Mouse (Mus musculus): ENCODE measurements around the gene Vmn2r4. TPM values are rescaled to one million over a fixed set of nuclear protein-coding genes. Genes with fewer than 3 reads are reported as not detected.
"Not testable (repeated sequence)": the region's sequence is repeated elsewhere in the genome, so short reads cannot be mapped to it uniquely, and the experiment has no call there.

Vmn2r4 gene
- polyA plus RNA-seq (2015; fragmentation: Nextera tagmentation; extraction: Ambion mirVana) = 0.01 TPM in 1 of 2 replicates, not detected in the other

GRCm38 (mm10) chr3:64415268-64415667 is at the start of gene Vmn2r4:
Vmn2r4 (minus strand) TSS chr3:64415368.
- H3K9ac ChIP-seq (ENCODE audit: low read length); DNase-seq (ENCODE audit: low spot score); H3K27me3 ChIP-seq (ENCODE audit: control insufficient read depth, insufficient read depth, low read length); H3K4me3 ChIP-seq (ENCODE audit: low read depth, low read length); H3K4me2 ChIP-seq (replicated peaks; ENCODE audit: low read depth); ATAC-seq (ENCODE audit: low FRiP score, low TSS enrichment); H3K9me3 ChIP-seq (ENCODE audit: control insufficient read depth, low read length); H3K4me1 ChIP-seq (replicated peaks; ENCODE audit: control insufficient read depth, insufficient read depth); H3K36me3 ChIP-seq (ENCODE audit: control insufficient read depth, insufficient read depth, low read length); H3K27ac ChIP-seq (replicated peaks): not testable (repeated sequence)
- 53% methylated on average over 3 of the region's 3 CpGs for WGBS

GRCm38 (mm10) chr3:64434261-64434660 is 19.1 kb upstream of the Vmn2r4 start:
- not testable (repeated sequence) for H3K36me3 ChIP-seq (ENCODE audit: control insufficient read depth, insufficient read depth, low read length); H3K4me1 ChIP-seq (replicated peaks; ENCODE audit: control insufficient read depth, insufficient read depth); H3K27me3 ChIP-seq (ENCODE audit: control insufficient read depth, insufficient read depth, low read length); H3K4me3 ChIP-seq (ENCODE audit: low read depth, low read length); H3K9me3 ChIP-seq (ENCODE audit: control insufficient read depth, low read length); H3K4me2 ChIP-seq (replicated peaks; ENCODE audit: low read depth); DNase-seq (ENCODE audit: low spot score); H3K9ac ChIP-seq (ENCODE audit: low read length); H3K27ac ChIP-seq (replicated peaks); ATAC-seq (ENCODE audit: low FRiP score, low TSS enrichment)
- 83% methylated on average over 7 of the region's 7 CpGs for WGBS

GRCm38 (mm10) chr3:64428117-64428798 is 13.1 kb upstream of the Vmn2r4 start:
- not testable (repeated sequence) for H3K36me3 ChIP-seq (ENCODE audit: control insufficient read depth, insufficient read depth, low read length); H3K4me2 ChIP-seq (replicated peaks; ENCODE audit: low read depth); H3K9ac ChIP-seq (ENCODE audit: low read length); H3K27ac ChIP-seq (replicated peaks); H3K9me3 ChIP-seq (ENCODE audit: control insufficient read depth, low read length); ATAC-seq (ENCODE audit: low FRiP score, low TSS enrichment); H3K4me3 ChIP-seq (ENCODE audit: low read depth, low read length); DNase-seq (ENCODE audit: low spot score); H3K27me3 ChIP-seq (ENCODE audit: control insufficient read depth, insufficient read depth, low read length); H3K4me1 ChIP-seq (replicated peaks; ENCODE audit: control insufficient read depth, insufficient read depth)
- 79% methylated on average over 6 of the region's 6 CpGs for WGBS

- not testable (repeated sequence) for H3K27me3 ChIP-seq (ENCODE audit: control insufficient read depth, insufficient read depth, low read length); H3K4me2 ChIP-seq (replicated peaks; ENCODE audit: low read depth); DNase-seq (ENCODE audit: low spot score); H3K9me3 ChIP-seq (ENCODE audit: control insufficient read depth, low read length); H3K4me1 ChIP-seq (replicated peaks; ENCODE audit: control insufficient read depth, insufficient read depth); H3K27ac ChIP-seq (replicated peaks); H3K4me3 ChIP-seq (ENCODE audit: low read depth, low read length); H3K9ac ChIP-seq (ENCODE audit: low read length); ATAC-seq (ENCODE audit: low FRiP score, low TSS enrichment); H3K36me3 ChIP-seq (ENCODE audit: control insufficient read depth, insufficient read depth, low read length)
- 61% methylated on average over 1 of the region's 1 CpGs for WGBS
These were observed 7.0 kb upstream of the Vmn2r4 start for GRCm38 (mm10) chr3:64422141-64422540.

- H3K36me3 ChIP-seq (ENCODE audit: control insufficient read depth, insufficient read depth, low read length); H3K4me3 ChIP-seq (ENCODE audit: low read depth, low read length); H3K27ac ChIP-seq (replicated peaks); ATAC-seq (ENCODE audit: low FRiP score, low TSS enrichment); H3K27me3 ChIP-seq (ENCODE audit: control insufficient read depth, insufficient read depth, low read length); H3K4me1 ChIP-seq (replicated peaks; ENCODE audit: control insufficient read depth, insufficient read depth); DNase-seq (ENCODE audit: low spot score); H3K9ac ChIP-seq (ENCODE audit: low read length); H3K9me3 ChIP-seq (ENCODE audit: control insufficient read depth, low read length); H3K4me2 ChIP-seq (replicated peaks; ENCODE audit: low read depth): not testable (repeated sequence)
- 67% methylated on average over 1 of the region's 1 CpGs for WGBS
These were observed 2.3 kb upstream of the Vmn2r4 start for GRCm38 (mm10) chr3:64417477-64417876.

GRCm38 (mm10) chr3:64414253-64414652 is 915 bp downstream of the Vmn2r4 start:
- H3K4me2 ChIP-seq (replicated peaks; ENCODE audit: low read depth); H3K9ac ChIP-seq (ENCODE audit: low read length); H3K27me3 ChIP-seq (ENCODE audit: control insufficient read depth, insufficient read depth, low read length); ATAC-seq (ENCODE audit: low FRiP score, low TSS enrichment); H3K36me3 ChIP-seq (ENCODE audit: control insufficient read depth, insufficient read depth, low read length); DNase-seq (ENCODE audit: low spot score); H3K4me1 ChIP-seq (replicated peaks; ENCODE audit: control insufficient read depth, insufficient read depth); H3K4me3 ChIP-seq (ENCODE audit: low read depth, low read length); H3K27ac ChIP-seq (replicated peaks); H3K9me3 ChIP-seq (ENCODE audit: control insufficient read depth, low read length): not testable (repeated sequence)

All from stomach, postnatal 0 days (tissue).